Mouse (Mus musculus): ENCODE measurements at regions not wholly inside any gene's neighbourhood (a gene's known extent, or its start where the extent isn't known, plus 50 kb on each side); places are given as distances from the start of the nearest gene placed in this dataset.

DNA sequence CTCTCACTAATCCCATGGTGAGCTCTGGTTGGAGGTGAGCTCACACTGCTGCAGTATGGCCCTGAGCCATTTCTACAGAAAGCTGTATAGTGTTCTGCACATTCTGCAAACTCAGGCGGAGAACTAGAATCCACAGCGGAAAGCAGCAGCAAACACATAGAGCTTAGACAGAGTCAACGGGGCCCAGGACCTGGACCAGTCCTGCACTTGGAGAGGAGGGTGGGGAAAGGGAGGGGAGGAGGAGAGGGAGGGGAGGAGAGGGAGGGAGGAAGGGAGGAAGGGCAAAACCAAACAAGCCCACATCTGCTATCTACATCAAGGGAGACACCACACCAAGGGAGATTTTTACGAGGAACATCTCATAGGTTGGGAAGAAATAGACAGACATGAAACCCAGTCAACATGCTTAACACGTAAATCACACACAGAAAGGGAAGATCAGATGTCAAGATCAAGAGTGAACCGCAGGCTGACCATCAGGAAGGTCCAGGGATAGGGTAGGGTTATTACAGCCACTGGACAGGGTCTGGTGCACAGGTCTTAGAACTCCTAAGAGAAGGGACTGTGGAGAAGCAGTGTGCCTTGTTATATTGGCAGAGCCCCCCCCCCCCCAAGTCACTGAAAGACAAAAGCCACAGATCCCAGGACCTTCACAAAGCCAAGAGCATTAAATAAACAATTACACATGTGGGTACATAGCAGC is 428.2 kb upstream of the Cdh4 start:
- TF ChIP-seq CTCF (IDR thresholded peaks at IDR 0.05; ENCODE audit: borderline replicate concordance, insufficient read depth, low read length) (no peak), POLR2A (IDR thresholded peaks at IDR 0.05; ENCODE audit: low read depth, low read length) (no peak)

All from embryonic fibroblast, embryonic 13.5 days (primary cell).